Mouse (Mus musculus) embryonic stem cell, embryonic (primary cell): ENCODE data around the gene 2810459M11Rik.

Experiments used
- CTCF ChIA-PET, 4 experiments: fragments of 300-600 bp in 2 of 4; fragments of 350-600 bp in 2 of 4; sonication (Branson Sonifier 250); formaldehyde crosslinking; loops; one replicate each; lab custom pipeline; 2022; ENCODE audit warnings: inconsistent platforms in 2 of 4; lab: Charles Lee
- POLR2A ChIA-PET, 4 experiments: fragments of 300-600 bp in 2 of 4; fragments of 350-600 bp in 2 of 4; sonication (Branson Sonifier 250); formaldehyde crosslinking; loops; one replicate each; lab custom pipeline; 2022; ENCODE audit warnings: antibody characterized with exemption in 4 of 4, inconsistent platforms in 1 of 4; lab: Charles Lee

Gene 2810459M11Rik

DNA sequence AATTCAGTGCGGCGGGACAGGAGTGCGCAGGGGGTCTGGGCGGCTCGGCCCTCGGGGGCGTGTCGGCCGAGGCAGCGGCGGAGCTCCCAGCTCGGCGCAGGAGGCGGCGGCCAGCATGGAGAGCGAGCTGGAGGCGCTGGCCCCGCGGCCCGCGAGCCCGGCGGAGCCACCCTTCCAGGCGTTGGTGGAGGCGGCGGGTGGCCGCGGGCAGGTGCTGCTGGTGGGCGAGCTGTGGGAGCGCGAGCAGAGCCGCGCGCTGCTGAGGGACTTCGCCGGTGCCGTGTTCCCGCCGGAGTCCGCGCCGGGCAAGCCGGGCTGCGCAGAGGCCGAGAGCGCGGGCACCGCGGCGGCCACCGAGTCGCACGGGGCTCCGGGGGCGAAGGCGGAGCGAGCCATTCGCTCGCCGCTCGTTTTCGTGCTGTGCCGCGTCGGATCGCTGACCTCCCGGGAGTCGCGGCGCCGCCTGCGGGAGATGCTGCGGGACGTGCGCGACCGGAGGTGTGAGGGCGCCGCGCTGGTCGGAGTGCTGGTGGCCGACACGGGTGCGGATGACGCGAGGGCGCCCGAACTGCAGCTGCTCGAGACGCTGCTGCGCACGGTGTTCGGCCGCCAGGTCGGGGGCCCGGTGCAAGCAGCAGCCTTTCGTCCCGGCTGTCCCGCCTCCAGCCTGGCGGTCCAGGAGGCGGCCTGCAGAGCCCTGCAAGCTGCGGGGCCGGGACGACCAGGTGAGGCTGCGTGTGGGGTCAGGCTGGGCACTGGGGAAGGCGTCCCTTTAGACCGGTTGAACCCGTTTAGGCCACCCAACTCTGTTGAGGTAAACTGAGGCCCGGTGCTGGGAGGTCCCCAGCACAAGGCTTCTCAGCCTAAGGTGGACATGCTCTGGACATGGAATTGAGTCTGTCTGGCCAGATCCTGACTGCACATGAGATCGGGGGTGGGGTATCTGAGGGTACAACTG is at the start of gene 2810459M11Rik:
2810459M11Rik (plus strand) TSS at position 16 of the 958 bp plus-strand sequence.
- POLR2A ChIA-PET: interaction anchor here in 3 of 4 experiments (1.3 to 4.0 kb wide), 8 partner anchors 10 to 19 kb away, joined by 3 to 15 read pairs (median 6); partner anchors contain the start of gene Psmd1 (in 1 of the 3)
- CTCF ChIA-PET: interaction anchor here (0.9 to 3.6 kb wide), 7 partner anchors 9 to 193 kb away, joined by 3 to 17 read pairs (median 5); no protein-coding TSS in a partner anchor

DNA sequence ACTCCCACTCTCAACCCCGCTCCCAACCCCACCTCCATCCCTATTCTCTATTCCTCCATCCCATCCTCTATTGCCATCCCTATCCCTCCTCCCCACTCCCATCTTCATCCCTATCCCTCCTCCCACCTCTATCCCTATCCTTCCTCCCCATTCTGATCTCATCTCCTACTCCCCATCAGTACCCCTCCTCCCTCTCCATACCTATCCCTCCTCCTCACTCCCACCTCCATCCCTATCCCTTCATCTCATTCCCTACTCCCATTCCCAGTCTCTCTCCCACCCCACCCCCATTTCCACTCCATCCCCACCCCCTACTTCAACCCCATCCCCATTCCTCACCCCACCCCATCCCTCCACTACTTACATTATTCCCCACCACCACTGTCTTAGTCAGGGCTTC is 48.4 kb upstream of the 2810459M11Rik start:
- CTCF ChIA-PET: no interaction called here
- POLR2A ChIA-PET: no interaction called here

DNA sequence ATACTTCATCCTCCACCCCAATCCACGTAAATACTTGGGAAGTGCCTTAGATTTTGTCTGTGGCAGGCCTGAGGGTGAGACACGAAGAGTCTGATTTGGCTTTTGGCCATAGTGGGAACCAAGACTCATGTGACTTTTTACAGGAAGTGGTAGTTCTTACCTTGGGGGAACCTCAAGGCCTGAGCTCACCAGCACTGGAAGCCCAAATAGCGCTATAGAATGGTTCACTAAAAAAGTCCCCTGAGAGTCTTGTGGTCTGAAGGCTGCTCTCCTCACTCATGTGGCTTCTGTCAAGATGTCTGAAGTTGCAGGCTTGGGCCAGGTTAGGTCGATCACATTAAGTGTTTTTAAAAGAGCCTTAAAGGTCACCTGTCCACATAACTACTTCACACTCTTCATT is 47.7 kb upstream of the 2810459M11Rik start:
- ChIA-PET POLR2A (interaction anchor here in 2 of 4 experiments (0.6 to 0.9 kb wide), 3 partner anchors 9 to 416 kb away, joined by 3 to 4 read pairs (median 3); no protein-coding TSS in a partner anchor), CTCF (no interaction called here)

DNA sequence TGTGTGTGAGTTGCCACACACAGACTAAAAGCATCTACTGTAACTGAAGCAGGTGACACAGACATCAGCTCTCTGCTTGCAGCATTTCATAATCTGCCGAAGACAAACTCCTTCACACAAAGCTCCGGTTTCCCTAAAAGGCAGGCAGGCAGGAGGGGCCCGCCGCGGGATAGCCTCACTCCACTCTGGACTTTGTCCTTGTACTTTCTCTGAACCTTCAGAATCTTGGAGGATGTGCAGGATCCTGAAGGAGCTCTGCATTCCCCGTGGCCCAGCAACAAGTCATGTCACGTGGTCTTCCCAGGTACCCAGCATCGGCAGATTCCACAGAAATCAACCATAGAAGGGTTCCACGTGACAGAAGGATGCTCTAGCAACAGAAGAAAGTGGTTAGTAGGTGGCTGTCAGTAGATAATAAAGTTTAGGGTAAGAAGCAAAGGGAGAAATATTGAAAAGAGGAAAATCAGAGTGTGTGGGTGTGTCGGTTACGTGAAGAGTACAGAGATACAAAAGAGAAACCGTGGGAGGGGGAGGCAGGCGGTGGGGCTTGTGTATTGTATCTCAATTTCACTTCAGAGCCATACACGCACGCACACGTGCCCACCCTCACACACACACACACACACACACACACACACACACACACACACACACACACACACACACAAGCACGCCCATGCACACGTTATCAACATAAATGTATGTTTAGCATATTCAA is 45.7 kb upstream of the 2810459M11Rik start:
- ChIA-PET CTCF (no interaction called here), POLR2A (interaction anchor here in 1 of 4 experiments (1.2 kb wide), 2 partner anchors 22 to 76 kb away, joined by 3 read pairs; no protein-coding TSS in a partner anchor)

DNA sequence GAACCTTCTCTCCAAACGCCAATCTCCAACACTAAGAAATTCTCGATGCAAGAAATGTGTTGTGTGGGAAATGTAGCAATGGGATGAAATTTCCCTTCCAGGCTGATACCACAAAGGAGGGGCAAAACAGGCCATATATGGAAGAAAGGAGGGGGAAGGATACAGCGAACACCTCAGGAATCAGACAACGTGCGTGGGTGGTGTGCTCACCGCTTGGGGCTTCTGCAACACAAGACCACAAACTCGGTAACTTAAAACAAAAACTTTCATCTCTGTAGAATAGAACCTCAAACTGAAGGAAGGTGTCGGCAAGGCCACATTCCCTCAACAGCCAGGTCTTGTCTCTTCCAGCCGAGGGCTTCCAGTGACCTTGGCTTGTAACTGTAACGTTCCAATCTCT is 40.1 kb upstream of the 2810459M11Rik start:
- POLR2A ChIA-PET: no interaction called here
- CTCF ChIA-PET: no interaction called here

DNA sequence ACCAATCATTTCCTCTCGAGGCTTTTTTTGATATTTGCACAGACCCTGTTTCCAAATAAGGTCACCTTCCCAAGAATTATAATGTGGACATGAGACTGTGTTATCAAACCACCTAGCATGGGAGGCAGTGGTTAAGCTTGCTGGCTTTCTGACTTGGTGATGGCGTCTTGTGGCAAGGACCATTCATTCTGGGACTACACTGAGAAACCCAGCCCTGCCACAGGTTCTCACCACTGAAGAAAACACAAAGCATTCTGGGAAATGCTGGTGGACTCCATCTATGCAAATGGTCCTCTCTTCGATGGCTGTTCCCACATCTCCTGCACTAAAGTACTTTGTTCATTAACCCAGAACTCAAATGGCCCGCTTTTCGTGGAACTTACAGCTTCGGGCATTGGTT is 39.6 kb upstream of the 2810459M11Rik start:
- ChIA-PET CTCF (interaction anchor here in 3 of 4 experiments (1.2 to 1.7 kb wide), 4 partner anchors 15 to 71 kb away, joined by 3 to 9 read pairs (median 6); no protein-coding TSS in a partner anchor), POLR2A (interaction anchor here in 1 of 4 experiments (0.6 to 1.4 kb wide), 2 partner anchors 11 to 153 kb away, joined by 3 to 4 read pairs; no protein-coding TSS in a partner anchor)

DNA sequence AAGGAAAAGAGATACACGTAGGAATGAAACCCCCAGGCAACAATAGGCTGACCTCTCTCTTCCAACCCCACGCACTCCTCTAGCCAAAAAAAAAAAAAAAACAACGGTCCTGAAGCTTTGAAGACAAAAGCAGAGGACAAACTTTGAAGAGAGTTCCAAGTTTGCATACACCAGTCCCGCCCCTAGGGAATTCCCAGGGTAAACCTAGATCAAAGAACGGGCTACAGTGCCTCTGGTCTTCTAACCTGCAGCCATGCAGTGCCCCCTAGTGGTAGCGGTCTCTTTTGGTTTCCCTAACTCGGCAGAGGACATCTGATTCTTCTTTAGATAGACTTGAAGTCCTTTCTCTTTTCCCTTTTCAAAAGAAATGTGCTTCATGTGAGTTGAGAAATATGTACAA is 37.9 kb upstream of the 2810459M11Rik start:
- ChIA-PET POLR2A (interaction anchor here in 3 of 4 experiments (0.7 to 1.7 kb wide), 5 partner anchors 10 to 309 kb away, joined by 3 to 5 read pairs (median 3); no protein-coding TSS in a partner anchor), CTCF (interaction anchor here (0.6 to 1.7 kb wide), 27 partner anchors 10 to 464 kb away, joined by 3 to 17 read pairs (median 4); no protein-coding TSS in a partner anchor)

DNA sequence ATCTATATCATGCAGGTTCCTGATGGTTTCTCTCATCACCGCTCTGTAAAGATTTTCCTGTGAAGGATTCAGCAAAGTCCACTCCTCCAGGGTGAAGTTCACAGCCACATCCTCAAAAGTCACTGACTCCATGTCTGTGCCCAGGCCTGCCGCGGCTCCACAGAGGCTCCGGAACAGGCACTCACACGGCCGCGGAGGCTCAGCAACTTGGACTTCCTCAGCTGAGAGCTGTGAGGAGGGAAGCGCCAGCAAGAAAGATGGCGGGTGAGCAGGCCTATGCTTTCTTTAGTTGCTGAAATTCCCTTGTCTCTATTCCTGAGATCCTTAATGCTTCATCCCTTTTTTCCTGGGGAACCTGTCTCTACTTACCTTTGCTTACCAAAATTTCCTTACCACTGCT is 29.9 kb upstream of the 2810459M11Rik start:
- CTCF ChIA-PET: interaction anchor here in 1 of 4 experiments (1.3 kb wide), 1 partner anchor 162 kb away, joined by 4 read pairs; no protein-coding TSS in a partner anchor
- POLR2A ChIA-PET: interaction anchor here in 3 of 4 experiments (0.8 to 1.9 kb wide), 5 partner anchors 16 to 242 kb away, joined by 3 to 4 read pairs (median 3); no protein-coding TSS in a partner anchor

DNA sequence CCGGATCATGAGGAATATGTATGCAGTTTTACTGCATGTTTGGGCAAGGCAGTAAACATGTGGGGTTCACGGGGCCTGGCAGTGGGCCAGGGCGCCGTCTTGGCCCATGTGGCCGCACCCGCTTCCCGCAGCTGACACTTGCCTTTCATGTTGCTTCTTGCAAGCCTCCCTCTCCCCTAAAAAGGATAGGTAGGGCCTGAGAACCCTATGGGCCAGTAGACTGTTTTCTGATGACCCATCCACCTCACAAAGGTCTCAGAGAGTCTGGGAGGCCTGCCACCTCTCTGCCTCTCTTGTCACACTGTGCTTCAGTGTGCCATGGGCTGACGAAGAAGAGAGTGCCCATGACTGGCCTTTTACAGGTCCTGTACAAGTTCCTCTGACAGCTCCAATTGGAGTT is 29.1 kb upstream of the 2810459M11Rik start, which contains the start of gene Spata3:
Spata3 (plus strand) TSS at position 301 of the 400 bp plus-strand sequence.
- ChIA-PET CTCF (interaction anchor here in 2 of 4 experiments (0.6 to 1.3 kb wide), 2 partner anchors 163 kb away, joined by 3 to 4 read pairs; no protein-coding TSS in a partner anchor), POLR2A (interaction anchor here in 3 of 4 experiments (0.8 to 1.9 kb wide), 5 partner anchors 16 to 241 kb away, joined by 3 to 4 read pairs (median 3); no protein-coding TSS in a partner anchor)

DNA sequence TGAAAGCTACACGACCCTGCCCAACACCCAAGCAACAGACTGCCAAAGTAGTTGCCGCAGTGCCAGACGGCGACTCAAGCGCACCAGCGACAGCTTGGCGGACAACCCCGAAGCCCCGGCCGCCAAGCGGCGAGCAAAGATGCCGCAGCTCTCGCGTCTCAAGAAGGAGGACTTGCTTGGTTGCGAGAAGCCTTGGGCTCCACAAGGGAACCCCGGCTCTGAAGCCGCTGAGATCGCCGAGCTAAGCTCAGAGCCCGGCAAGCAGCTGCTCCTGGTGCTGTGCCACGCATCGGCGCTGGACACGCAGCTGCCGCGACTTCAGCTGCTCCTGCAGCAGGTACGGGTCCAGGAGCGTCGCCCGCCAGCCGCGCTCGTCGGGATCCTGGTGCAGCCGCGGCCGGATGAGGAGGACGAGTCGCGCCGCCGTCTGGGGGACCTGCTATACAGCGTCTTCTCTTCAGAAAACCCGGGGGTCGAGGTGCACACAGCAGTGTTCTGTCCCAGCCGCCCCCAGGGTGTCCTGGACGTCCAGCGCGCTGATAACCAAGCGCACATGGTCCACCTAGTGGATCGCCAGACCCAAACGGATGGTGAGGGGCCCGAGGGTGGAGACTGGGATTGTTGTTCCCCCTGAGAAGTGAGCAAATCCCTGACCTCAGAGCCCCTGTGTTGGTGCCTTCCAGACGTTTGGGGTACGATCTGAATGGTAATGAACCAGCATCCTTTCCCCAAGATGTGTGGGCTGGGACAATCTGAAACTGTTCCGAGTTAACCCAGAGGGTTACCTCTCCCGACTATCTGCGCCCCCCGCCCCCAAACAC is 27.2 kb upstream of the 2810459M11Rik start:
- ChIA-PET POLR2A (interaction anchor here in 2 of 4 experiments (0.8 to 1.1 kb wide), 2 partner anchors 41 to 293 kb away, joined by 3 to 4 read pairs; no protein-coding TSS in a partner anchor), CTCF (interaction anchor here in 3 of 4 experiments (0.6 to 1.1 kb wide), 7 partner anchors 11 to 166 kb away, joined by 3 to 6 read pairs (median 3); no protein-coding TSS in a partner anchor)

DNA sequence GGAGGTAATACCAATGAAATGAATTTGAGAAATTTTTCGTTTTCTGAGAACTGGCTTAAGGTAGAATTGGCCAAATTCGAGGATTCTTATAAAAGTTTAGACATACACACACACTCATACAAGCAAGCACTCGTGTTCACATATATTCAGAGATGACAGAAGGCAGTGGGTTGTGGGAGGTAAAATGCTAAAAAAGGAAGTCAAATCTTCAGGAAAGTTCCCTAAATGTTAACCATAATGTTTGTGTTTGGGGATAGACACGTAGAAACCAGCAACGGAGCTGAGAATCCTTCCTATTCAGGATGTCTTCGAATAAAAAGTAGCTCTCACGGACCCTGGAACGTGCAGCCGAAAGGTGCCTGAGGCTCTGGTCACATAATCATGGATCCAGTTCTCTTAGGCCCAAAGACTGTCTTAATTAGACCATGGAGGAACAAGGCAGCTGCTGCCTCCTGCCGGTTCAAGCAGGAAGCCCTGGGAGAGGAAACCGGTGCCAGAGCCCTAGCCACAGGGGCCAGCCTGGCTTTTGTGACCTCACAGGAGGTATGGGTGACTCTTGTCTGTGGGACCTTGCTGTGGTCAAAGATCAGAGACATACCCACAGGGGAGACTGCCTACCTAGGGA is 24.2 kb upstream of the 2810459M11Rik start:
- ChIA-PET POLR2A (interaction anchor here in 2 of 4 experiments (1.5 to 1.6 kb wide), 2 partner anchors 22 to 38 kb away, joined by 3 to 5 read pairs; no protein-coding TSS in a partner anchor), CTCF (interaction anchor here in 3 of 4 experiments (0.7 to 2.8 kb wide), 7 partner anchors 14 to 168 kb away, joined by 3 to 9 read pairs (median 5); no protein-coding TSS in a partner anchor)

DNA sequence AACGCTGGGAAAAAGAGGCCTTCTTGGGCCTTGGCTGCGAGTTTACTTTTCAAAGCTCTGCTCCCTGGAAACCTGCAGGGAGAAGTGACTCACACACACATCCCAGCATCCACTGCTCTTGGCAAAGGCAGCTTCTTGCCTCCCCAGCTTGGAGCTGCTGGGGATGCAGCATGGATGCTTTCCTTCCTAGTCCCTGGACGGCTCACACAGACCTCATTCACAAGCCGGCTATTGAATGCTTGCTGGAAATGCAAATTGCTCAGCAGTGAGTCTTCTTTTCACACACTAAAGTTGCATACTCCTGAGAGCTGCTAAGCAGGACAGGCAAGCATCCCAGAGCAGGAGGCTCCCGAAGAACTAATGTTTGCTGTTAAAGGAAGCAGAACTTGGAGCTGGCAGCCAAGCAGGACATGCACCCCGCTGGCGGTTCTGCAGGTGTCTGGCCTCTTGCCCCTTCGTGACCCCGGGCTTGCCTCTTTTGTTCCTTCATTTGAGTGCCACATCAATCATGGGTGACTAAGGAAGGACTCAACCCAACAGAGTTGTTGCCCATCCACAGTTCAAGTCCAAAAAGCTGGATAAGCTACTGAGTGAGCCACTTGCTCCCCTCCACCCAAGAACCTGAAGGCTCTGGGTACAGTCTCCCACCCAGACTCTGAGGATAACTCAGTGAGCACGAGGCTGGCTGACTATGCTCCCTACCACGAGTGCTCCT is 13.2 kb upstream of the 2810459M11Rik start:
- ChIA-PET POLR2A (interaction anchor here in 2 of 4 experiments (1.0 to 1.6 kb wide), 6 partner anchors 8 to 239 kb away, joined by 3 to 5 read pairs (median 3); partner anchors contain the start of genes 2810459M11Rik (in 1 of the 2), Psmd1 (in 1 of the 2) and Spata3 (in 1 of the 2)), CTCF (interaction anchor here in 3 of 4 experiments (0.6 to 1.7 kb wide), 4 partner anchors 25 to 179 kb away, joined by 3 to 5 read pairs (median 4); no protein-coding TSS in a partner anchor)

DNA sequence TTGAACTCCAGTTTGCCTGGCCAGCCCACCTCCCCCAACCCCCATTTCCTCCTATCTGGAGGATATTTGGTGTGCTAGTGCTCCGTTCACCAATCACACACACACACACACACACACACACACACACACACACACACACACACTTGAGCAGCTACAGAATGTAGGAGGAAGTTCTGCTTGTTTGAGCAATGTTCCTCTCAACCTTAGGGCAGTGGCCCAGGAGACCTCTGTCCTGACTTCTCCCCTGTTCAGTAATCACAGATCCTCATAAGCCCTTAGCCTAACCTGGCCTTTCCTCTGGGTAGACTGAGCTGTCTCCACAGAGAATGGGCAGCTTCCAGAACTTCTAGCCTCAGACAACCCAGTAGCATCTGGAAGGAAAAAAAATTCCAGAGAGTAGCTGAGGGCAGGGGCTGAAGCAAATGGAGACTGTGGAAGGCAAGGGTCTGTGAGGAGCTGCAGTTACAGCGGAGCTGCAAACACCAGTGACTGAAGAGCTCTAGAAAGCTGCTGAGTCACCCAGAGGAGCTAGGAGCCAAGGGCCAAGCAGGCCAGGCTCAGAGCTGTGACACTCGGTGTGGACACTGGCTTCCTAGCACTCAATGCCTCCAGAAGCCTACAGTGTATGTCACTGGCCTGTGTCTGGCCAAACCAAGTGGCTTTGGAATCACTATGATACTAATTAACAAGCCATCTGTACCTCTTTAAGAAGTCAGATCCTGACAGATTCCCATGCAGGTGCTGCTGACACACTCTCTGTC is 7.3 kb upstream of the 2810459M11Rik start:
- ChIA-PET CTCF (no interaction called here), POLR2A (interaction anchor here in 2 of 4 experiments (0.7 kb wide), 2 partner anchors 18 to 22 kb away, joined by 3 read pairs; no protein-coding TSS in a partner anchor)

DNA sequence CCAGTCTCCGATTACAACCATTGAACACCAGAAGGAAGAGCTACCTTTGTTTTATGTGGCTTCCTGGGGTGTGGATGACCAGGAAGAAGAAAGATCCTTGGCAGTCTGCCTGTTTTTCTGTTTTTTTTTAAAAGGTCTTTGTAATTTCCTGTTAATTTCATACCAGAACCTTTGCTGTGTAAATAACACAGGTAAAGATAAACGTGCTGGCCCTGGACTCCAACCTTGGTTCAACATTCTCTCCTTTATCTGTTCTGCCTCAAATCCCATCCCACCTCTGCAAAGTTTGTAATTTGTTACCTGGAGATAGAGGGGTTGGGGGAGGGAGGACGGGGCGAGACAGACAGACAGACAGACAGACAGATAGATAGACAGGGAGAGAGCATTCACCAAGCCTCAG is 5.5 kb upstream of the 2810459M11Rik start:
- CTCF ChIA-PET: interaction anchor here in 2 of 4 experiments (0.7 to 2.0 kb wide), 2 partner anchors 9 to 19 kb away, joined by 4 to 5 read pairs; no protein-coding TSS in a partner anchor

DNA sequence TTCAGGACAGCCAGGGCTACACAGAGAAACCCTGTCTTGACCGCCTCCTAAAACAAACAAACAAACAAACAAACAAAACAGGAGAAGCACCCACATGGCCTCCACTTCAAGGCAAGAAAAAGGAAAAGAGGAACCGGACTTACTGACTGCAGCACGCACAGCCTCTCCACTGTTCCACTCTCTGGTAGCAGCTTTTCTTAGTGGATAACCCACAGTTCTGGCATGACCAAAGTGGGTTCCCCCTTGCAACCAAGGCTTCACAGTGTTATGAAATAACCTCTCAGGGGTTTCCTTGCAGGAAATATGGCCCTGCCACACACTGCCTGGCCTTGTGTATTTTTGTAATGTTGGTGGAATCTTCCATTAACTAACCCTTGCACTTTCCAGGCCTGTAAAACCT is 4.8 kb upstream of the 2810459M11Rik start:
- CTCF ChIA-PET: interaction anchor here in 1 of 4 experiments (2.0 kb wide), 1 partner anchor 19 kb away, joined by 5 read pairs; no protein-coding TSS in a partner anchor
- POLR2A ChIA-PET: interaction anchor here in 2 of 4 experiments (0.6 to 1.2 kb wide), 4 partner anchors 9 to 507 kb away, joined by 3 to 6 read pairs (median 3); no protein-coding TSS in a partner anchor

More for the DNA sequence above, 5.5 kb upstream of the 2810459M11Rik start:
- POLR2A ChIA-PET: interaction anchor here in 3 of 4 experiments (0.6 to 1.5 kb wide), 5 partner anchors 8 to 508 kb away, joined by 3 to 7 read pairs (median 3); no protein-coding TSS in a partner anchor
